Mouse (Mus musculus) inflammation-experienced regulatory T-cells, adult 6 months (primary cell): ENCODE results near the gene Smdt1. TPM values are rescaled to one million over a fixed set of nuclear protein-coding genes. Genes with fewer than 3 reads are reported as not detected.
"Not testable (repeated sequence)": the region's sequence is repeated elsewhere in the genome, so short reads cannot be mapped to it uniquely, and the experiment has no call there.

Experiments used
- ATAC-seq: one replicate; pipeline ENCODE4 v1.8.0; 2017
- polyA plus RNA-seq, 3 experiments: library from polyadenylated mRNA; unstranded; fragments of 100-300 nt; shearing (Covaris generic); gene quantifications; one replicate each; pipeline ENCODE4 v1.2.1; 2017

The Smdt1 gene
- polyA plus RNA-seq, 3 experiments from 2014 or later, result 101 to 149 (median 103) TPM

DNA sequence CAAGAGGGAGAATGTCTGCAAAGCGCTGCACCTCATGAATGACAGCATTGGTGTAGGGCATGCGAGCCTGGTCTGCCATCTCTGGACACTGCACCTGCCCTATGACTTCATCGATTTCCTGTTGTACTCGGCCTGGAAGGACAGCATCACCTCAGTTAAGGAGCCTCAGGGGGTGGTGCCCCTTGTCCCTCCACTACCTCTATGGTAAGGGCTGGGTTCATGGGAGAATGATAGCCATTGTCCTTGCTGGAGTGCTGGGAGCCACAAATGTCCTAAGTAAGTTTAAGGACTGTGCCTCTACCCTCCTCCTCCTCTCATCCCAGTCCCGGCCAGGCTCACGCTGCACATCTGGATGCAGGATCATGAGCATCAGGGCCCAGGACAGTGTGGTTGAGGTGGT lies 33.7 kb downstream of the Smdt1 start:
- no peak for ATAC-seq

DNA sequence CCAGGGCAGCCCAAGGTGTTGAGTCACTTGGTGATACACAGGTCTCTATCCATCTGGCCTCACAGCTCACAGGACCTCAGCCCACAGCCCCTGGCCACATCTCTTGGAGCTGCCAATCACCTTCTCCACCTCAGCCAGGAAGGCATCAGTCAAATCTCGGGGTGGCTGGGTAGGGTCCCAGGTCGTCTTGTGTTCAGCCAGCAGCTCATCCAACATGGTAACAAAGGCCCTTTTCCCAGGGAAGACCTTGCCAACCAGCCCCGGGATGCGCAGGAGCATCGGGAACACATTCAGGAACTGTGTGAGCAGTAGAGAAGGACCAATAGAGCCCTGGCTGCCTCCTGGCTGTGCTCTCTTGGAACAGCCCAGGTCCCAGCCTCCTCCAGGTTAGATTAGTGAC lies 34.2 kb downstream of the Smdt1 start:
- no peak for ATAC-seq

DNA sequence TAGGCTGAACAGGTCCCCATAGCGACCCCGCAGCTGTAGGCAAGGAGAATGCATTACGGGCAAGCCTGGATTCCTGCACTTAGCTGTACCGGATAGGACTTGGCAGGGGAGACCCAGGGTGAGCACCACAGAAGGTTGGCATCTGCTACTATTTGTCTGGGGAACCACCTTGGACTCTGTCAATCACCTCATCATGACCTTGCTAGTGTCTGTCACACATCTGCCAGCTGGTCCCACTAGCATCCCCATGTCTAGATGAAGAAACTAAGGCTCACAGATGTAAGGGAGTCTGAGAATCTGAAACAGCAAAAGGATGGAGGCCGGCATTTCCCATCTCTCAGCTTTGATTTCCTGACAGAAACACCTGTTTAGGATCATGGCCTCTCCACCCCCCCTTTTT lies 35.7 kb downstream of the Smdt1 start:
- ATAC-seq, result no peak

DNA sequence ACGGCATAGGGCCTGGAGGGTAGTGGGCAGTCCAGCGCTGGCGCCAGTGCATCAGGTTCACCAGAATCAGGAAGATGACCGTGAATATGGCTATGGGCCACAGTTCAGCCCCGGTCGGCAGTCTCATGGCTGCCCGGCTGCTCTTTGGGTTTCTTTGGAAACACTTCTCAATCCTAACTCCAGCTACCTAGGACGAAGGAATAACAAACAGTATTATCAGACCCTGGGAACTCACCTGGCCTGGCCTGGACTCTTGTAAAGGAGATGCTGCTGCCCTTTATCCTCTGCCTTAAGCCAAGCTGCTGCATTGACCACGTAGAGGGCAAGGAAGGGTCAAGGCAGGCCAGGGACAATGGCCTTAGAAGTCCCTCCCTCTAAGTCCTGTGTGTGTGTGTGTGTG lies 37.1 kb downstream of the Smdt1 start:
- ATAC-seq, result no peak

DNA sequence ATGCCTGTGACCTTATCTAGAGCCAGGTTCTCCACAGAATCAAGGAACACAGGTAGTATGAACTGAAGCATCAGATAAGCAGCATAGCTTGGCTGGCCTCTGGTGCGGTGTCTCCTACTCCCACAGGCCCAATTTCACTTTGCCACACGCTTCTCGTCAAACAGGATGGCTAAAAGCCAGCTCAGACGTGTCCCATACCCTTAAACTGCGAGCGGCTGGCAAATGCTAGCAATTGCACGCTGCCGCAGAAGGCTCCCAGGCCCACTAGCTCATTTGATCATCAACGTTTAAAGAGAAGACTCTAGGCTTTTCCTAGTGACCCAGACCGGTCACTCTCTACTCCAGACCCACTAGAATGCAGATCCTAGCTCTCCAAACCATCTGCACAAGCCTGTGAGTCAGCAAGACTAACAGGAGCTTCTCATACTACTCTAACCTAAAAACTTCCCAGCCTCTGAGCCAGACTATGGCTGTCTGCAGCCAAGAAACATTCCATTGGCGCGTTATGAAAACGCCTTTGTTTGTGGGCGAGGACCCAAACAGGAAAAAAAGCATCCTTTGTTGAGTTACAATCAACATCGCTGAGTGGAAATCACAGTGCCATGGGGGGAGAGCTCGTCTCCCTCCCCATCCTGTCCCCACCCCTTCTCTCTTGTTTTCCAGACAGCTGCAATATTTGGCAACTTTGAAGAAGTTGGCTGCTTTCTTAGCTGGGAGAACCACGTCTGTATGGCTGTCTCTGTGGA lies 37.8 kb downstream of the Smdt1 start:
- no peak for ATAC-seq

DNA sequence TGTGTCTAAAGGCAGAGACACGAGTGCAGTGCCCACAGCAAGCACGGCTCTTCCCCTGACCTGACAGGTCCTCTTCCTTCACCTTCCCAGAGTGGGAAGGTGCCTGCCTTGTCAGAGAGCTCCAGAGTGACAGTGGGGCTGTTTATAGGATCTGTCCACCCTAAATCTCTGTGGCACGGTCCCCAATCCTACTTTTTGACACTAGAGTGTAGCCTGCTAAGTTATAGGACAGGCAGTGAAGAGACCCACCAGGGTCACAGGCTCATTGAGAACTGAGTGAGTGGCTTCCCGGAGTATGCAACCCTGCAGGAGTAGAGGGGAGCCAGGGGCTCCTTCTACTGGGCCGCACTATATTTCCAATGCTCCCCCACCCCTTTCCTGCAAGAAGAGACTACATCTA lies 38.9 kb downstream of the Smdt1 start:
- no peak for ATAC-seq

DNA sequence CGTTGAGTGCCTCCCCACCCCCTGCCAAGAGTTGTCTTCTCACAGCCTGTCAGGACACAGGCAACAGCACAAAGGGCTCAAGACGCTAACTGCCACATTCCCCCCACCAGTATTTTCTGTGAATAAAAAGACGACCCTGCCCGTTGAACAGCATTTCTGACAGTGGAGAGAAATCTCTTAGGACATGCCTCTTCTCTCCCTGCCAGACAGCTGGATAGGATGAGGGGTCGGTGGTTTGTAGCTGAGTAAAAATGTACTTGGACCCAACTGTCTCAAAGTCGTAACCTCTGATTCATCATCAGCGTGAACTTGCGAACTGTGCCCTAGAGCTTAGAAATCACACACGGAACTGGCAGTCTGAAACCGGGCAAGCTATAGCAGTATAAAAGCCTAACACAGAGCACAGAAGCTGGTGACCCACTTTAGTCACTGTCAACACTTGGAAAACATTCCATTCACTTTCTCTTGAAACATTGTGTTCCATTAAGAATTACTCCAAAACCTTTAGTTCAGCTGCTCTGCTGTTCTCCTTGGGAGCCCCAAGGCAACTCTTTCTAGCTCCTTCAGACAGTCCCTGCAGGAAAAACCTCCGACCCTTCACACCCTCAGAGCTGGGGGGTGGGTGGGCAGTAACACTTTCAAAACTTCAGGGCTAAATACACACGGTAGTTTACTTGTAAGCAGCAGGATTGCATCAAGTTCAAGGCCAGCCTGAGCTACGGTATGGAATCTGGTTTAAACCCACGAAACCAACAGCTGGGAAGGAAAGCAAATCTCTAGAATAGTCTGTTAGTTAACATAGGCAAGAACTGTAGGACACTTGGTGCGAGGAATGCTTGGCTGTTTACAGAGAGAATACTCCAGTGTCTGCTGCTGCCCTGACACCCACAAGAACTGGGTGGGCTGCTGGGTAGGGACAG lies 39.8 kb downstream of the Smdt1 start:
- no peak for ATAC-seq

DNA sequence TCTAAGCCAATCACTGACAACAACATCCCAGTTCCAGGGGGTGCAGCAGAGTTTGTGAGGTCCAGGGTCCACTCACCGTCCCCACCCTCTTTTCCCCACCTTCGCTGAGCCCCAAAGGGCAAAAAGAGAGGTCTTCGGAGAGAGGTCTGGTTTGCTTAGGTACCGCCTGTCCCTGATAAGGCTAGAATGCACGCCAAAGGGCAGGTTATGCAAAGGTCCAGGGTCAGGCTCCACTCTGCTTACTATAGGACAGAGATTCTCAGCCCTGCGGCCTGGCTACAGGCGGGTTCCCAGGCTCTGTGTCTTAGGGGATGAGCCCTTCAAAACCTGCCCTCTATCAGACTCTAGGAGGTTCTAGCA lies 40.7 kb downstream of the Smdt1 start:
- ATAC-seq, result no peak

DNA sequence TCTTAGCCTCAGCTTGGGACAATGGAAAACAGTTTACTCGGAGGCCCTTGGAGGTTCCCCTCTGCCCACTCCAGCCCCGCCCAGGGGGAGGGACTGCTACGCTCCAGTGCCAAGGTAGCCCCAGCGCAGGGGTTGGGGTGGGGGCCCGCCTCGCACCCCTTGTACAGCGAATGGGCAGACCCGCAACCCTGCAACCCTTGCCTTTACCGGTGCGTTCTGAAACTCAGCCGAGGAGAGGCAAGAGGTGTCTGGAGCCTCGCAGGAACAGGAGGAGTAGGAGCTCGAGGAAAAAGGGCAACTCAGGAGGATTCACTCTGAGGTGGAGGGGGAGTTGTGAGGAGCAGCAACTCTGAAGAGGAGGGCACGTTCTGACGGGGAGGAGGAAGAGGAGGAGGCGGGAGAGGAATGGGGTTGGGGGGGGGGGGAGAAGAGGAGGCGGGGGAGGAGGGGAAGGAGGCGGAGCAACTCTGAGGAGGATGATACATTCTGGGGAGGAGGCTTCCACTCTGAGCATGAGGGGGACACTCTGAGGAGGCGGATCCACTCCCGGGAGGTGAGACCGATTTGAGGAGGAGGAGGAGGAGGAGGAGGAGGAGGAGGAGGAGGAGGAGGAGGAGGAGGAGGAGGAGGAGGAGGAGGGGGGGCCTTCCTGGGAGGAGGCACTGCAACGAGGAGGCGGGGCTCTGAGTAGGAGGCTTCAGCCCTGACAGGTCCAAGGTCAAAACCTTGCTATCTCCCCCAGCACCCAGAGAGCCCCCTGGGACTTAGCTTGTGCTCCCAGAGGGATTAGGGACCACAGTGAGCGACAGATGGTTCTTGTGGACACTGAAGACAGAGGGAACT lies 41.3 kb downstream of the Smdt1 start, which contains the start of gene Cyp2d22:
Gene Cyp2d22 (minus strand): TSS at position 390 of the 843 bp plus-strand sequence.
- peak; percentile 43 for ATAC-seq

DNA sequence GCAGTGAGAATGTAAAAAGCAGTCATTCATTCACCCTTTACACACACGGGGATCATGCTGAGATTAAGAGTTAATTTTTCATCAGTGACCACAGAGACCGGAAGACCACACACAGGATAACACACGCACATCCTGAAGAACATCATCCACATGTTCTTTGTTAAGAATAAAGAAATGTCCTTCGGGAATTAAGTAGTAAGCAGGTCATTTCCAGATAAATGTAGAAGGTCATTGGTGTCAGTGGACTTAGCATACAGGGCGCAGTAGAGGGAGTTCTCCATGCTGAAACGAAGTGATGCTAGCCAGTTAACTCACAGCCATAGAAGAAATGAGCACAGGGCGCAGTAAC lies 41.9 kb downstream of the Smdt1 start:
- ATAC-seq, result no peak

DNA sequence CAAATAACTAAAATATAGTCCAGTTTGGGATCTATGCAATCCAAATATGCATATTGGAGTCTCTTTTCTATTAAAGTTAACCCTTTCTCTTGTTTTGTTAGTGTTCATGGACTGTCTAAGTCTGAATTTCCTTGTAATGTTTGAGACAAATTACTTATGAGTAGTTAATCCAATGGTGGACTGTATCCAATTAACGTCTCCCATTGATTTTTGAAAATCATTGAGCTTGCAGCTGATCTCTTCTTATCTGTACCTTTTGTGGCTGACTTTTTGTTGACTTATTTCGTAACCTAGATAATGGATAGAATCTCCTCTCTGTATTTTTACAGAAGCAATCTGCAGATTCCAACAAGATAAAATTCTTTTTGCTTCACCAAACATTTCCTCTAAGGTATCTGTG lies 43.7 kb downstream of the Smdt1 start:
- ATAC-seq, result no peak

DNA sequence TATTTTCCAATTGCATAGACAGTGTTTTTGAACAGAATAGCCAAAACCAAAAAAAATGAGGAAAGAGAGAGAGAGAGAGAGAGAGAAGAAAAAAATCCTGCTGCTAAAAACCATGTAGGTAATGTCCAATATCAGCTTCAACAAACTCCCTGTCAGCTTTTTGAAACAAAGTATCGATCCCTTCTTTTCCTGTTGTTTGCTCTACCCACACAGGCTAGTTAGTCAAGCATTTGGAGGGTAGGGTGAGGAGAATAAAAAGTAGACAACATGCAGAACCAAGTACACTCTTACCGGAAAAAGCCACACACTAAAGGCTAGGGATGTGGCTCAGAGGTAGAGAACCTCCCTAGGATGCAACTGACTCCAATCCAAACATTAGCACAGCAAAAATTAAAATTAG lies 47.0 kb downstream of the Smdt1 start:
- no peak for ATAC-seq

DNA sequence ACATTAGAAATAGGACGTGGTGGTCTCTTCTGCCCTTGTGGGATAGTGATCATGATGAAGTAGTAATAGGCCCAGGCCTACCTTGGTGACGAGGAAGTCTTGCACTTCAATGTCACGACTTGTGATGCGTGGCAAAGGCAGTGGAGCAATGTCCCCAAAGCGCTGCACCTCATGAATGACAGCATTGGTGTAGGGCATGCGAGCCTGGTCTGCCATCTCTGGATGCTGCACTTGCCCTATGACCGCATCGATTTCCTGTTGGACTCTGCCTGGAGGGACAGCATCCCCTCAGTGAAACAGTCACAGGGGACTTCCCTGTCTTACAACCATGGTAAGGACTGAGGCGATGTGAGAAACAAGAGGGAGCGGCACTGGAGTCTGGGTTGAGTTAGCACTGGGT lies 51.2 kb downstream of the Smdt1 start:
- ATAC-seq, result not testable (repeated sequence)

DNA sequence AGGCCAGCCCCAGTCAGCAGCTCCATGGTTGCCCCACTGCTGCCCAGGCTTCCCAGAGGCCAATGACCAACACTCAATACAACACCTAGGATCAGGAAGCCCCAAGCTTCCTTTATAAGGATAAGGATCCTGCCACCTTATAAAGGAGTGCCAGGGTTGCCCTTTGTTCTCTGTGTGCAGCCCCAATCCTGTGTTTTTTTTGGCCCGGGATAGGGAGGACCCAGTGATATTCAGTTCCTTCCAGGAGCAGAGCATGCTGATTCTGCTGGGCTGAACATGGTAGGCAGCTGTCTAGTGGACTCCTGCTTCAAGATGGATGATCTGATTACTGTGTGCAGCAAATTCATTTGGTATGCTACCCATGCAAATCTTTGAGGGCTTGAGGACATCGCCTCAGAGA lies 55.2 kb downstream of the Smdt1 start, which contains the start of gene Cyp2d11:
Gene Cyp2d11 (minus strand): TSS at position 101 of the 400 bp plus-strand sequence.
- ATAC-seq, result not testable (repeated sequence)

DNA sequence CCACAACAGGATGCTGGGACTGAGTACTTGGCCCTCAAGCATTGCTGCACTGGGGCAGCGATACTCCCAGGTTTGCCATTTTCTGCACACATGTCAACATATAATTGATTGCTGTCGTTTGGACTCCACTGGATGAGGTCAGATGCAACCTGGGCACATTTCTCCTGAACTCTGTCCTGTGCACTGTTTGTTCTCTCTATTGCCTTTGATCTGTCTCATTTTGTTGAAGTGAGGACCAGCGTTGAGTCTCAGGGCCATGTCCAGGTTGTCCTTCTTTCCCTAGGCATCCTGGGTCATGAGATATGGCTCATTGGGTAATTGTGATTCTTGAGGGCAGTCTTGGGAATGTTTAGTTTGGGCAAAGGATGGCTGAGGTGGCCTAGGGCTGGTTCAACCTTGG lies 57.2 kb downstream of the Smdt1 start:
- not testable (repeated sequence) for ATAC-seq

Other genes starting within 250 kb of the Smdt1 start
- 10 to 100 TPM; 19.9 to 26.0 (median 20.8) TPM for gene Ccdc134, start 211.0 kb upstream of the Smdt1 start, polyA plus RNA-seq
- 10 to 100 TPM; 28.4 to 42.6 (median 35.6) TPM for gene Srebf2, start 191.8 kb upstream of the Smdt1 start, polyA plus RNA-seq
- not detected for gene Shisa8, start 126.1 kb upstream of the Smdt1 start, polyA plus RNA-seq
- gene Tnfrsf13c, start 114.6 kb upstream of the Smdt1 start, polyA plus RNA-seq, result 1 to 10 TPM; 2.3 to 7.1 (median 4.8) TPM
- gene Cenpm, start 94.2 kb upstream of the Smdt1 start, polyA plus RNA-seq, result 10 to 100 TPM in 2 of 3 experiments, 1 to 10 TPM in 1; 6.0 to 56.1 (median 12.3) TPM
- not detected for gene 1500009C09Rik, start 86.6 kb upstream of the Smdt1 start, polyA plus RNA-seq
- not detected for gene Sept3, start 64.1 kb upstream of the Smdt1 start, polyA plus RNA-seq
- gene Wbp2nl, start 40.0 kb upstream of the Smdt1 start, polyA plus RNA-seq, result not detected
- gene Naga, start within 50 bp of the Smdt1 start, polyA plus RNA-seq, result 10 to 100 TPM; 40.7 to 74.7 (median 50.9) TPM
- 1 to 10 TPM; 2.7 to 5.1 (median 4.0) TPM for gene Pheta2, start within 50 bp of the Smdt1 start, polyA plus RNA-seq
- gene Ndufa6, start 15.4 kb downstream of the Smdt1 start, polyA plus RNA-seq, result 100 to 1,000 TPM; 393 to 568 (median 531) TPM
- 1 to 10 TPM in 2 of 3 experiments, not detected in 1; 2.6 to 3.5 TPM for gene Cyp2d22, start 41.3 kb downstream of the Smdt1 start, polyA plus RNA-seq
- not detected for gene Cyp2d11, start 55.1 kb downstream of the Smdt1 start, polyA plus RNA-seq
- gene Cyp2d10, start 68.2 kb downstream of the Smdt1 start, polyA plus RNA-seq, result not detected
- gene Cyp2d9, start 94.5 kb downstream of the Smdt1 start, polyA plus RNA-seq, result not detected
- not detected for gene Cyp2d12, start 216.1 kb downstream of the Smdt1 start, polyA plus RNA-seq